Mouse (Mus musculus) cerebellum, adult 8-10 months (tissue): Measurements from ENCODE around the gene Sesn3.
"Not testable (repeated sequence)": the region's sequence is repeated elsewhere in the genome, so short reads cannot be mapped to it uniquely, and the experiment has no call there.

ENCODE experiments used
- DNase-seq: peaks from one replicate; pipeline ENCODE4 v3.0.0; 2022

The Sesn3 gene

DNA sequence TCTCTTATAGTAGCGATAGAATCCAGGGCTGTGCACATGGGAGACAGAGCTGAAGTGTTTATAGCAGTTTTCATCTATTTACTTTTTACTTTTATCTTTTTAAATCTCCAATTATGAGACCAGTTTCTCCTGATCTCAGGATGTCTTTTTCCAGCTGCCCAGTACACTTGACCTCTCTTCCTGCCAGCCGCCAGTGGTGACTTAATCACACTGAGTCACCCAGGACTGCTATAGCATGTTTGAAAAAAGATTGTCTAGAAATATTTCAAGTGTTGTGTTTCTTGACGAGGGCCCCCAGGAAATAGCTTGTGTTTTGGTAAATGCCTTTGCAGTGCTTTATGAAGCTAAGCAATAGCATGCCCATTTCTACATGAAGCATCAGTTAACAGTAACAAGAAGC lies 10.2 kb downstream of the Sesn3 start:
- no peak for DNase-seq

DNA sequence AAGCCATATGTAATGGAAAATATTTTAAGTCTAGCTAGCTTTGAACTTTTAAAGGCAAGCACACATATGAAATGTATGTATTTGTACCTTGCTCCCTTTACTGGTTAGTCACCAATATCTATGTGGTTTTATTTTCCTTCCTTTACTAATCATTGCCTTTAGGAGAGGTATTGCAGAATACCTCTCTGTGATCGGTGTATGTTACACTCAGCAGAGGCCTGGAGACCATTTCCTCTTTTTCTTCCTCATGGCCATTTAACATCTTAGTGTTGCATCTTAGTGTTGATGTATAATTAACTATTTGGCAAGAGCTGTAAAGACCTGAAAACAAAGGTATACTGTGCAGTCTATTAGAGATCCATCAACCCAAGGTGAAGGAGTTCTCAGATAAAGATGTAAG lies 12.4 kb downstream of the Sesn3 start:
- no peak for DNase-seq

DNA sequence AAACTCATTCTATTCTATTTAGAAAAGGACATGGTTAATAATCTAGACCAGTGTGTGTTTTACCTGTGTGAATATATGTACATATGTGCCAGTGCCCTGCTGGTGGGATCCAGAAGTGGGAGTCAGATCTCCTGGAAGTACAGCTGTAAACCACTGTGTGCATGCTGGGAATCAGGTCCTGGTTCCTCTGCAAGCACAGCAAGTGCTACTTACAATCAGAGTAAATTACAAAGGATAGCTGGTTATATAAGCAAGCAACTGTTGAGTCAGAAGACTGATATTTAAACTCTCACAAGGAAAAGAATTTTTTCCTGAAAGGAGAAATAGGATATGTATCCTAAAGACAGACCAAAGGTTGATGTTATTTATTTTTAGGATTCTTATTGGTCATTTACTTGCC lies 13.6 kb downstream of the Sesn3 start:
- no peak for DNase-seq

DNA sequence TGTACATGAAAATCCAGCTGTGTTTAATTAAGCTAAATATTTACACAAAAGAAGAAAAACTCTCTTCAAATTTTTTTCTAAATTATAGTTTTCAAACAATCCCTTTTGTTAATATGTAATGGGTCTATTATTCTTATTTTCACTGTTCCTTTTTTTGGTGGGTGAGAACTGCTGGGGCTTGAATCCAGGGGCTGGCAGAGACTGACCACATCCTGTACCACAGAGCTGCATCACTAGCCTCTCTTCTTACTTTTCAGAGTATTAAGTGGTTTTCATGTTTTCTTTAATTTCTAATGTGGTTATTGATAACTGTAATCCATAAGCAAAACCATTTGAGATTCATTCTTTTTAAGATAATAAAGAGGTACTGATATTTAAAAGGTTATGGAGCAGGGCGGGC lies 19.0 kb downstream of the Sesn3 start:
- no peak for DNase-seq

DNA sequence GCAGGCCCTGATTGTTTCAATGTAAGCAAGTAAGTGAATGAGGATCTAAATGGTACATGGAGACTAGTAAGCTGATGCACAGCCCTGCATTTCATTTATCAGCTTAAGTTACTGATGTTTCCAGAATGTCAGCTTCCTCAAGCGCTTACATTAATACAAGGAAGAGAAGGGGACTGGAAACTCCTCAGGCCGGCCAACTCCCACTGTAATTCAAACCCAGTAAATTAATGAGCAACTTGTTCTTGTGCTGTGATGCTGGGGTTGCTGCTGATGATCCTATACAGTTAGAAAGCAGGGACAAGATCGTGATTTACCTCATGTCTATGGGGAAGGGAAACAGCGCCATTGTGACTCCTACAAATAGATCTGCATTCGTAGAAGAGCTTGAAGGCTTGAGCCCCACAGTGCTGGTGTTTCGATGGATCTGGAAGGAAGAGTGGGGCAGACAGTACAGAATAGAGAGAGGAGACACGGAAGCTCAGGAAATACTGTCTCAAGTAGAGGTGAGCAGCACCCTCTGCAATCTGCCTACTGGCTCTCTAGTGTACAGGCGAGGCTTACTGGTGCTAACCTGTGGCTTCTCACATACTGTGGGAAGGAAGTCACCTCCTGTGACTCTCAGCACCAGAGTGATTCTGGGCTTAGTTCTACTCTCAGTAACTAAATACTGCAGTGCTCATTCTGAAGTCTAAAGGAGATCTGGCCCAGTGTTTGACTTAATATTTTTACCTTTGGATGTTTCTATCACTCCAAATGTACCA lies 21.0 kb downstream of the Sesn3 start:
- DNase-seq: no peak

DNA sequence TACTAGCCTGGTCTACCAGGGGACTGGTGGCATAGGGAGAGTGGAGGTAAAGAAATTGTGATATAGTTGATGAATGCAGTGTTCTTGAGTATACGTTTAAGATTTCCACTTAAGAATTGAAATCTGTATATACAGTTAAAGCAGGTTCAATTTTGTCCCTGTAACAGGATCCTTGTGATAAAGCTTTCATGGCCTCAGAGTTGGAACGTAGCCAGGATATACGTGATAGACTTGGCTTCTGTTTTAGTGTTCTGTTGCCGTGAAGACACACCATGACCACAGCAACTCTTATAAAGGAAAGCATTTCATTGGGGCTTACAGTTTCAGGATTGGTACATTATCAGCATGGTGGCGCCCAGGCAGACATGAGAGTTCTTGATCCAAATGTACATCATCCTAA lies 22.3 kb downstream of the Sesn3 start:
- DNase-seq: no peak

GRCm38 (mm10) chr9:14299819-14300218 lies 25.0 kb downstream of the Sesn3 start:
- no peak for DNase-seq

DNA sequence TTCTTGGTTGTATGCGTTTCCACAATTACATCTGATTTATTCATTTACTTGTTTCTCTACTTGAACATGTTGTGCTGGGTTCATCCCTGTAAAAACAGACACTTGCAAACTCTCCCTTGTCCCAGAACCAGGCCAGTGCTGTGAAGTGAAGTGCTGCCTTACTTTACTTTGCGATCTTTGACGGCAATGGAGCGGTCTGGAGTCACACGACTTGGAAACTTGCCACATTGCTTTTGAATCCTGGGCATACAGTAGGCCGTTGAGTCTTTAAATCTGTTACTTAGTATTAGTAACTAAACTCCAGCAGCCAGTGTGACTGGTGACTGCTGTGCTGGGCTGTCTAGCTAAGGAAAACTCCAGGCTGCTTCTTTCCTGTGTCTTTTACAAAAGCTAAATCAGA lies 25.9 kb downstream of the Sesn3 start:
- DNase-seq: no peak

DNA sequence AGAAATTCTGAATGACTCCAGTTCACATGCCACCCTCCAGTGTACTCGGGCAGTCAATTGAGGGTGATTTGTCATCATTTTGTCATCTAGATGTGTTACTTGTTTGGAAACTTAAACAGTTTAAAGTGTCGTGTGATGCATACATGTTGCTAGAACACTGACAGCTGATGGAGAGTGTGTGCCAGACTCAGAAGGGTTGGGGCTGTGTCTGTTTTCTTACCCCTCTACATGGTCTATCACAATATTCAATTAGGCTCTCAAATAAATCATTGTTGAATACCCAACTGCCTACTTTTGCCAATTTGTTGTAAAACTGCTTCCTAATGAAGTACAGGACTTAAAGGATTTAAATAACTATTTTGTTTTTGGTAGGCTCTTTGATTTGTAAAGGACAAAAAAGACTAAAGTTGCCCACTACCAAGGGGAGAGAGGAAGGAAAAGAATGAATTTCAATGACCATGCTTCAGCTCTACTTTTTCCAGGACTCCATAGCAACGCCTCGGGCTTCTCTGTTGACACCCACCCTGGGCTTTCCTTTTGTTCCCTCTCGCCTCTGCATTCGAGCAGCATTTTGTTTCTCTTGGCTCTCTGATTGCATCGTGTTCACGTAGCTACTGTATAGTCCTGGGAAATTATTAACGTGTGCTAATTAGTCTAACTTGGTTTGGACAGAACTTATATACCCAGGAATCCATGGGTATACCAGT lies 29.5 kb downstream of the Sesn3 start:
- DNase-seq: no peak

DNA sequence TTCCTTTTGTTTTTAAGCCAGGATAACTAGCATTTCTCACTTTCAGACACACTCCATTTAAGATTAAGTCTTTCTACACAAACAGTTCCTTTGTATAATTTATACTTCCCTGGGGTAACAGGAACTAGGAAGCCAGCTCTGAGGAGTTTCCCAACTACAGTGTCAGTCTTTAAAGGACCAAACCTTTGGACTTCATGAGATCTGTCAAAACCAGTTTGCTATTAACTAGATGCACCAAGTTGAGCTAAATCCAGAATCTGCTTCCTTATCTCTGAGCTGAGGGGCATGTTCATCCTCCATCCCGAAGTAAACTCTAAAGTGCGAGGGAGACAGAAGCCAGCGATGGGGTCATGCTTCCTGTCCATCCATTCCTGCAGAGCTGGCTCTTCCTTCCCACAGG lies 32.5 kb downstream of the Sesn3 start:
- no peak for DNase-seq

- DNase-seq: no peak
These were observed 39.1 kb downstream of the Sesn3 start for GRCm38 (mm10) chr9:14313968-14314367.

DNA sequence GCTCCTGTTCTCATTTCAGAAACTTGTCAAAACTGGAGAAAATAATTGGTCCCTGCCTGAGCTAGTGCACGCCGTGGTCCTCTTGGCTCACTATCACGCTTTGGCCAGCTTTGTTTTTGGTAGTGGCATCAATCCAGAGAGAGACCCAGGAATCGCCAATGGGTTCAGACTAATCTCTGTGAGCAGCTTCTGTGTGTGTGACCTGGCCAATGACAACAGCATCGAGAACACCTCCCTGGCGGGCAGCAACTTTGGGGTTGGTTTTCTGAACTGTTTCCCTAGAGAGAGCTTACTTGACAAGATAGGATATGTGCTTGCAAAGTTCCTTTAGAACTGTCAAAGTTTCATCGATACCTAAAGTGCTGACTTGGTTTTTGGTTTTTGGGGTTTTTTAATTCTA lies 39.6 kb downstream of the Sesn3 start:
- DNase-seq: no peak

DNA sequence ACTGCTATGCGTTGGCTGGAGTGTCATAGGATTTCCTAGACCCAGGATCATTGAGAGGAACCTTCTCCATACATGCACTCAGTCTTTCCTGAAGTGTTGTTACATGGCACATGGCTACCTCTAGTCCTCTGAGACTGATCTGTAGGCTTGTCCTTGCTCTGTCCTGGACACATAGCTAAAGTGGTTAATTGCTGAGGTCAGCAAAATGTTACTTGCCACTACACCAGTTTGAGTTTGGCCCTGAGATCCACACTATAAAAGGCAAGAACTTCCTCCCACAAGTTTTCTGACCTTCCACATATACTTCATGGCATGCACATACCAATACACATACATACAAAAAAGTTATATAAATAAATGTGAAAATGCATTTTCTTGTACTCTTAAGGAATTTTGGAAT lies 41.8 kb downstream of the Sesn3 start:
- DNase-seq: no peak

- DNase-seq: no peak
These were observed 61.0 kb downstream of the Sesn3 start for GRCm38 (mm10) chr9:14335829-14336228.

GRCm38 (mm10) chr9:14336901-14337300 lies 62.0 kb downstream of the Sesn3 start:
- peak; percentile 59 for DNase-seq

DNA sequence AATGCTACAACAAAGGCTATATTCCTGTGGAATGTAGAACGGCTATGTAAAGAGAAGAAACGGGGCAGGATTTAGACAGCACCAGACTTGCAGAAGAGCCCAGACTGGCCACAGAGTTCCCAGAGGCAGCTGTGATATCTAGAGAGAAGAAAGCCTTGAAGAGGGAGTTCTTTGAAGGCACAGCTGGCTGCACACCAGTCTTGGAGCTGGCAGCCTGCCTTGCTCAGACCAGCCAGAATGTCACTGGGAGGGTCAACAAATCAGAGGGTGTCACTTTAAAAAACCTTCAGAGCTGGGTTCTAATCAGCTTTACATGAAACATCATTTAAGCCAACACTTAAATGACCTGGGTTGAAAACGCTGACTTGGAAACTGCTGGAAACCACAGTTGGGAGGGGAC lies 63.8 kb downstream of the Sesn3 start:
- DNase-seq: no peak

GRCm38 (mm10) chr9:14342041-14342668 lies 67.3 kb downstream of the Sesn3 start:
- DNase-seq: peak; percentile 70

- not testable (repeated sequence) for DNase-seq
These were observed 71.0 kb downstream of the Sesn3 start for GRCm38 (mm10) chr9:14345866-14346265.

- no peak for DNase-seq
These were observed 73.5 kb downstream of the Sesn3 start for GRCm38 (mm10) chr9:14348416-14348815.

- no peak for DNase-seq
These were observed 74.5 kb downstream of the Sesn3 start for GRCm38 (mm10) chr9:14349380-14349779.

DNA sequence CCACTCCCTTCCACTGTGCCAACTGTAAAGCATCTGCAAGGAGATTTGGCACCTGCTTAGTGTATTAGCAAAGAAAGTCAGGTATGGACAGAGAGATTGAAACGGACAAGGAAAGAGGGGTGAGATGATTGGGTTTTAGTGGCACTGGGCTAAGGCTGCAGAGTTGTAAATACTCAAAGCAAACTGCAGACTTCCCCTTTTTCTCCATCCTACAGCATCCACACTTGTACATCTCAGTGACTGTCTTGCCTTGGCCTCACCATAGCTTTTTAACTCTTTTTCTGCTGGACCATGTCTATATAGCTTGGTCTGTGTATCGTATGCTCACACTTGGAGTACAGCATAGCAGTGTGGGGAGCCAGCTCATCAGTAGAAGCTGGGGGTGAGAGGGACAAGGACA lies 75.9 kb downstream of the Sesn3 start:
- DNase-seq: no peak

DNA sequence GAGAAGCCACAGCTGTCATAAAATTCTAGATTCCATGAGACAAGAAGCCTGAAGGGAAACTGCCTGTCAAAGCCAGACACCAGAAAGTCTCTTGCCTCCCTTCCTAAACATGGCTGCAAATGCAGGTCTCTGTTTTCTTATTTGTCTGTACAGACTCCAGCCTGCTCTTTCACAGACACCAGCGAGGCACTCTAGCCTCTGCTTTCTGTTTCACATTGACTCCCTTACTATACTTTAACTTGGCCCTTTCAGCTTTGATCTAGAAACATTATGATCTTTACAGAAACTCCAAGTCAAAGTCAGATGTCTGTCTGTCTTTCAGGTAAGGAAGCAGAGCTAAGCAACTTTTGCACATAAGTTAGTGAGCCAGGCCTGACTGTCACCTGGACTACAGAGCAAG lies 77.5 kb downstream of the Sesn3 start:
- DNase-seq: no peak

- no peak for DNase-seq
These were observed 80.0 kb downstream of the Sesn3 start for GRCm38 (mm10) chr9:14354852-14355251.

GRCm38 (mm10) chr9:14357033-14357432 lies 82.2 kb downstream of the Sesn3 start:
- DNase-seq: no peak
